Mouse (Mus musculus): ENCODE measurements at regions not wholly inside any gene's neighbourhood (a gene's known extent, or its start where the extent isn't known, plus 50 kb on each side); places are given as distances from the start of the nearest gene placed in this dataset.

GRCm38 (mm10) chr5:104728399-104728798 is 131.5 kb downstream of the Zfp951 start:
- DNase-seq (ENCODE audit: low read depth, low spot score): no peak

GRCm38 (mm10) chr5:104722601-104723000 is 137.3 kb downstream of the Zfp951 start:
- no peak for DNase-seq (ENCODE audit: low read depth, low spot score)

- peak; percentile 1 for DNase-seq (ENCODE audit: low read depth, low spot score)
Observed at GRCm38 (mm10) chr5:104716956-104717355, 142.9 kb downstream of the Zfp951 start.
